Mouse (Mus musculus) spleen, adult 18-20 months (tissue): Measurements from ENCODE around the gene Dlx3.

Experiments used
- DNase-seq, 2 experiments: peaks; one replicate each; pipeline ENCODE4 v3.0.0; 2022; ENCODE audit warnings: mixed read lengths in 2 of 2

The Dlx3 gene

GRCm38 (mm10) chr11:95157872-95158271 lies 38.0 kb downstream of the Dlx3 start:
- DNase-seq, result no peak

GRCm38 (mm10) chr11:95159763-95160371 lies 39.9 kb downstream of the Dlx3 start:
- DNase-seq, result no peak

GRCm38 (mm10) chr11:95160693-95161092 lies 40.8 kb downstream of the Dlx3 start:
- peak in 1 of 2 experiments; percentile 18 for DNase-seq

- no peak for DNase-seq
Measured at GRCm38 (mm10) chr11:95161708-95162107, 41.8 kb downstream of the Dlx3 start.

GRCm38 (mm10) chr11:95165857-95166256 lies 45.9 kb downstream of the Dlx3 start:
- DNase-seq, result no peak
